Mouse (Mus musculus) telencephalon, adult 2 months (tissue): ENCODE results near the gene Mast4.

Source experiments
- DNase-seq: peaks from one replicate; pipeline ENCODE4 v3.0.0-alpha.2; 2011; ENCODE audit warnings: low read depth, low spot score

Mast4 gene

DNA sequence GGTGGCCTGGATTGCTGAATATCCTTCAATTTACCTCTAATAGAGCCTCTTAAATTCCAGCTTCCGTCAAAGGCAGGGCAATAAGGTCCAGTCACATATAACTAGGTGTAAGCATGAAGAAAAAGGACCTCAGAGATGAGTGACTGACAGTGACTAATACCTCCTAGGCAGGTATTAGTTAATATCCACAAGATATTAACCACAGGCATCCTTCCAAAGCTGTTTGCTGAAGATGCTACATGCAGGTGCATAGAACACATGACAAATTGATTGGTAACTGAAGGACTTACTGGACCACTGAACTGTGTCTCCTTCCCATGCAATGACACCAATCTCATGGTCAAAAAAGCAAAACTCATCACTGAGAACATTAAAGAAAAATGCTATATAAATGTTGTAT lies 402.3 kb downstream of the Mast4 start:
- no peak for DNase-seq

DNA sequence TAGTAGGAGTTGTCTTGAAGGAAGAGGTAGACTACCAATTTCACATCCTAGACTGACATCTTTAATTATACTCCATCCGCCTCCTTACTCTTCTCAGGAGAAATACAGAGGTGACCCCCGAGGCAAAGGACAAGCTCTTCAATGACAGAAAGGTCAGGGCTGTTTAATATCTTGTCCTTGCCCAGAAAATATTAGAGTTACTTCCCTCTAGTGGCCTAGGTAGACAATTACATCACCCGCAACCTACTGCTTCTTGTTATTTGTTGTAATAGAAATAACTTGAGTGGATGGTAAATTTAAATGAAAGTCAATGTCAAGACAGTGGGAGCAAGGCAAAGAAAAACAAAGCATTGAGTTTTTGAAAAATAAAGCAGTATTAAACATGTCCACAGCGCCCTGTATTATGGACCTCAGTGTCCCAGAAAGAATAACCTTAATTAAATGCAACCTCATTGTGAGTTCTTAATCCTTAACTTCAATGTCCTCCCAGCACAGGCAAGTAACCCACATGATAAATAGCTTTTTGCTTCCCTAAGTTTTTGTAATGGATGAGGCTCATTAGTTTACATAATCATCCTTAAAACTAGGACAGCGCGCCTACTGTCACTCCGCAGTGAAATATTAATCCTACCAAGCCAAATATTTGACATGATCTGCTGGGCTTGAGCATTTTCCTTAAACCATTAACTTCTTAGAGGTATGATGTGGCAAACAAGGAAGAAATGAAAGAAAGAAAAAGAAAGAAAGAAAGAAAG lies 408.3 kb downstream of the Mast4 start:
- DNase-seq: no peak

GRCm38 (mm10) chr13:102919741-102920140 lies 414.6 kb downstream of the Mast4 start:
- no peak for DNase-seq

- DNase-seq: no peak
These were observed 415.7 kb downstream of the Mast4 start for GRCm38 (mm10) chr13:102918616-102919015.

- no peak for DNase-seq
These were observed 419.0 kb downstream of the Mast4 start for GRCm38 (mm10) chr13:102915341-102915740.

GRCm38 (mm10) chr13:102914800-102915199 lies 419.5 kb downstream of the Mast4 start:
- no peak for DNase-seq

GRCm38 (mm10) chr13:102913919-102914318 lies 420.4 kb downstream of the Mast4 start:
- no peak for DNase-seq

DNA sequence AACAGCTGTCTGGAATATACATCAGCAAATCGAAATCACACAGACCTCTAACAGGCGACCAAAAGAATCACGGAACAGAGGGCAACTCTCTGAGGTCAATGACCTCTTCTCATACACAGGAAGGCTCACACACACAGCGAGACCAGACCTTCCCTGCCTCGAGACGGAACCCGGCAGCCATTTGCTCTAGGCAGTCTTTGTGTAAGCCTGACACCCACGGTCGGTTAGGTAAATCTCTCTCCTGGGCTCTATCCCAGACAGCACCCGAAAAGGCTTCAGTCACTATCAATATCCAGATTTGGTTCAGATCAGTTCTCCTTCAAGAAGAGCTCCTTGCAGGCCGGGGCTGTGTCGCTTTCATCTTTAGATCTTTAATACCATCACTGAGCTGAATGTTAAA lies 421.4 kb downstream of the Mast4 start:
- DNase-seq: no peak

DNA sequence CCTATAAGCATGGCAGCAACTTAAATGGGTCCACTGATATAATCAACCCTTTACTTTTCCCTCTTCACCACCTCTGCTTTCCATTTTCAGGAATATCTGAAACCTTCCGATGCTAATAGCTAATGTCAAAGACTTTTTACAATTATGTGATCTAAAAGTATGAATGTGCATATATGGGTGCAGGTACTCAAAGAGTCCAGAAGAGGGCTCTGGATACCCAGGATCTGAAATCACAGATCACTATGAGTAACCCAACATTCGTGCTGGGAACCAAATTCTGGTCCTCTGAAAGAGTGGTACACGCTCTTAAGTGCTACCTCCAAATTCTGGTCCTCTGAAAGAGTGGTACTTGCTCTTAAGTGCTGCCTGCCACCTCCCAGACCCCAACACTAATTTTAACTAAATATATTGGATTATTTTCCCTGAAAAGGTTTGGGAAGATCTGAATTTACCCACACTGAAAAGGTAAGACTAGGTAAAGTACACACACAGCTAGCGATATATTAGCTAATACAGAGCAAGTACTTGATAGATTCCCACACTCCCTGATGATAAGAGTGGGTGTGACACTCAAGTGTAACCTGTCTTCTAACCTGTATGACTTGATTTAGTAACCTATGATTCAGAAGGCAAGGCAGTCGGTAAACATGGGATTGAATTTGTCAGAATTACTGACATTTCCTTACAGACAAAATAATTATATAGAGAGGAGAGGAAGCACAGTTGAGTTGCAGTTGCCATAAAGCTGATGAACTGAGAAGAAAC lies 424.5 kb downstream of the Mast4 start:
- DNase-seq: no peak

DNA sequence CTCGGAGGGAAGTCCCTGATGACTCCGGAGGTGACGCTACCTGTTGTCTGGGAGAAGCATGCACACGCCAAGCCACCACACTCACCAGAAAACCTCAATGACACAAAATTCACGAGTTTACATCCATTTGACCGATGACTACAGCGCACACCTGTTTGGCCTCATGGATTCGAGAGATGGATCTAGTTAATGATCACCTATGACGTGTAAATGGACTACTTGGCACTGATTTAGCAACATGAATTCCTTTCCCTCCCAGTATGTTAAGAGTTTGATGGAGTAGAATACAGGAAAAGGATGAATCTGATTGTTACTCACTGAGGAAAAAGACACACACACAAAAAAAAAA lies 427.7 kb downstream of the Mast4 start:
- no peak for DNase-seq

- DNase-seq: peak; percentile 92
These were observed 428.2 kb downstream of the Mast4 start for GRCm38 (mm10) chr13:102906004-102906660.

GRCm38 (mm10) chr13:102905361-102905950 lies 428.8 kb downstream of the Mast4 start:
- no peak for DNase-seq

- no peak for DNase-seq
These were observed 430.6 kb downstream of the Mast4 start for GRCm38 (mm10) chr13:102903689-102904088.

DNA sequence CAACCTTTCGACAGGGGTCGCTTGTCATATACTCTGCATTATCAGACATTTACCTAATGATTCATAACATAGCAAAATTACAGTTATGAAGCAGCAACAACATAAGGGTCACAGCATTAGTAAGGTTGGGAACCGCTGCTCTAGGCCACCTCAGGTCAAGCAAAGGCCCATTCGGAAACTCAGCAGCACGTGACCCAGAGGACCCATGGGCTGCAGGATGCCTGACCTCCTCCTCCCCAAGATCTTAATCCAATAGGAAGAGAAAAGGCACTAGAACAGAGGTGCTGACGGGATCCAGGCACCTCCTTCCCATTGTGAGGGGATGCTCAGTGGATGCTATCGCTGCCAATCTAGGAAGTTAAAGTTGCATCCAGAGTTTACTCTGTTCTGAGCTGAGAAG lies 432.2 kb downstream of the Mast4 start:
- no peak for DNase-seq

DNA sequence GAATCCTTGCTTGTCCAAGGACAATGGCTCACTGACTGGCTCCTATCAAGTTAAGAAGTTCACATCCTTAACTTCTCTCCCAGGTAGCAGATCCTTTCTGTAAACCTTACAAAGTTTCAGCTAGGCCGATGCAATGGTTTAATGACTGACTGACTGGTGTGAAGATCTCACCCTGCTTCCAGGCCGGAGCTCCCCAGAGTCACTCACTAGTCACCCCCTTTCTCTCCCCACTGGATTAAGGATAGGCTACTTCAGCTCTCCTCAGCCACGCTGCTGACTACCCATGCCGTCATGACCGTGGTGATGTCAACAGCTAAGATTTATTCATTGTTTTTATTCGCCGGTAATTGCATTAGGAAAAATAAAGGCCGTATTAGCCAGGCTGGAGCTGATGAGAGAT lies 433.8 kb downstream of the Mast4 start:
- DNase-seq: no peak

DNA sequence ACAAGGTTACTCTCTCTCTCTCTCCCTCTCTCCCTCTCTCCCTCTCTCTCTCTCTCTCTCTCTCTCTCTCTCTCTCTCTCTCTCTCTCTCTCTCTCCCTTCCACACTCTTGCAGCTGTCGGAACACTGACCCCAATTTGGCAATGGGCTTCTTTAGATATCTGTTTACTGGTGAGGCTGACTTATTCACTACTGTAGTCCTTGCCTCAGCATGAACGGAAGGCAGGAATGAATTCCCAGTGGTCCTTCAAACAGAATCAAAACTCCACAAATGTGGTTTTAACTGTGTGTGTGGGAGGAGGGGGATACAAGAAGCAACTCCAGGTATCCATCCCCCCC lies 434.2 kb downstream of the Mast4 start:
- no peak for DNase-seq

GRCm38 (mm10) chr13:102899253-102900082 lies 434.8 kb downstream of the Mast4 start:
- no peak for DNase-seq

DNA sequence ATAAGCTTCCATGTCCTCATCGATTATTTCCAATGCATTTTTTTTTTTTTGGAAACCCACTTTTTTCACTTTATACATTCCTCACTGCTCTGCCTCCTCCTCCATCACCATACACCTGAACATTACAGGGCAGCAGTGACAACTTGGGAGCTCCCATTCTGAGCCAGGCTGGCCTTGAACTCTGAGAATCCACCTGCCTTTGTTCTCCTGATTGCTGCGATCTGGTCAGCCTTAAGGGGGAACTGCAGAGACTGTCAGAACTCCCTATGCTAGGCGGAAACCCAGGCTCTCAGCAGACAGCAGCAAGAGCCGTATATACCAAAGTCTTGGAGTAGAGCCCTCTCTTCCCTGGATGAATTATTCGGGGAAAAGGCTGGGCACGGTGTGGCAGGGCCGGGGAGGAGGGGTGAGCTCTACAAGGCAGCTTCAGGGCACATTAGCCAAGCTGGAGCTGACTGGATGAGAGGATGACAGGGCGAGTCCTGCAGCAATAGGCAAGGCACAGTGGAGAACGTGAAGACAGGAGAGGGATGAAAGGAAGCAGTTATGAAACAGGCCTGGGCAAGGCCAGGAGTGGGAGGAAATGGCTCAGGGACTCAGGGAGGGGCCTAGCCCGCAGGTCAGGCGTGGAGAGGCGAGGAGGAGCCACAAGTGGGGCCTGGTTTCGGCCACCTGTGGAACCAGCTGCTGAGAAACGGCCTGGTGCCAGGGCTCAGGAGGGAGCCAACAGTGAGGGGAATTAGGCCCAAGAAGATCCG lies 435.7 kb downstream of the Mast4 start:
- DNase-seq: no peak

DNA sequence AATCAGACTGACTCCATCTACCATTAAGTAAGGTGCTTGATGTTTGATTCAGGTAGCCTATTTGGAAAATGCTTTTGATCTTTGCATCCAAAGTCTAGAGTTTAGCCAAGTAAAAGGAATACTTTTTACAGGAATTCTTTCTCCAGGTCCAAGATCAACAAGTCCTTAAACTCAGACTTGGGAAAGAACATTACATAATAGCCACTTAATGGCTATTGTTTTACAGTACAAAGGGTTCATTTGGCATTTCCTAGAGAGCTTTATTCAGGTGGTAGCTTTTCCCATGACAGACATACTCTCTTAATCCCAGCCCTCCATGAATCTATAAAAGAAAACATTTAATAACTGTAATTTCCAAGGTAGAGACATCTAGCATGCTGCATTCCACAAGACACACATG lies 438.0 kb downstream of the Mast4 start:
- no peak for DNase-seq

GRCm38 (mm10) chr13:102895894-102896293 lies 438.4 kb downstream of the Mast4 start:
- no peak for DNase-seq
